Mouse (Mus musculus): ENCODE data around the gene Pigt. TPM values are rescaled to one million over a fixed set of nuclear protein-coding genes. Genes with fewer than 3 reads are reported as not detected.

Pigt gene
- polyA plus RNA-seq, 1 experiment from 2014 or later, result 67.3 TPM

DNA sequence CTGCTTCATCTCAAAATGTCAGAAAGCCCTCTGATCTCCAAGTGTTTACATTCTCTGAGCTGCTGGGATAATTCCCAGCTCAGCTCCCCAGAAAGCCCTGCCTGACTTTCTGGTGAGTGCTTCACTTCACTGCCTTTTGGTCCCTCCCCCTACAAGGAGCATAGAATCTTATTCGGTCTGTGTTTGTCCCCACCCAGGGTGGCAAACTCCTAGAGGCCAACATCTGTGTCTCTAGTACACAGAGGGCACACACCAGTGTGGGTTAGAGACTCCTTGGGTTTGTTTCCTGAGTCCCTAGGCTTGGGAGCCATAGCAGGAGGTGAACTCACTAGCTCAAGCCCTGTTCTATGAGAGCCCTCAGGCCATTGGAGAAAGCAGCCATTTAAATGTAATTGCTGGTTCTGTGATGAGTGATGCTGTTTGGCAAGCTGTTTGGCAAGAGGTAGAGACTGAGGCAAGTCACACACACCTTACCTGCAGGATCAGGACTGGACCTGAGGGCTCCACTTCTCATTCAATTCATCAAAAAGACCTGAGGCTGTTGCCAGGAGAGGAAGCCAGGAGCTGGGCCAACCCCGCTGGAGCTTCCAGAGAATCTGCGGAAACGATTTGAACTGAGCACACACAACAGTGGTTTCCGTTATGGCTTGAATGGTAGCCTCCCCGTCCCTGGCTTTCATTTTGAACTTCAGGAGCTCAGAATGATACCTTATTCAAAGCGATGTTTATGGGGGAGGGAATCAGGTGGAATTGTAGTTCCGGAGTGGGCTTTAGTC lies 43.5 kb downstream of the Pigt start:
- H3K27ac ChIP-seq, result no peak overlapping the region
- 0 out of 2 replicates have a peak, but pooled peaks cover 3% of the 10 kb centered on the region for H3K27me3 ChIP-seq
- H3K36me3 ChIP-seq, result no peaks in the 10 kb centered on the region
- no peak overlapping the region for H3K4me2 ChIP-seq
- no peaks in the 10 kb centered on the region for H3K9me3 ChIP-seq
- no peak for ATAC-seq (ENCODE audit: low FRiP score)
- H3K4me3 ChIP-seq, result no peak overlapping the region
- H3K9ac ChIP-seq, result no peak overlapping the region
- 54% methylated on average over 8 of the region's 8 CpGs for WGBS
- no peaks in the 10 kb centered on the region for H3K4me1 ChIP-seq (replicated peaks)

DNA sequence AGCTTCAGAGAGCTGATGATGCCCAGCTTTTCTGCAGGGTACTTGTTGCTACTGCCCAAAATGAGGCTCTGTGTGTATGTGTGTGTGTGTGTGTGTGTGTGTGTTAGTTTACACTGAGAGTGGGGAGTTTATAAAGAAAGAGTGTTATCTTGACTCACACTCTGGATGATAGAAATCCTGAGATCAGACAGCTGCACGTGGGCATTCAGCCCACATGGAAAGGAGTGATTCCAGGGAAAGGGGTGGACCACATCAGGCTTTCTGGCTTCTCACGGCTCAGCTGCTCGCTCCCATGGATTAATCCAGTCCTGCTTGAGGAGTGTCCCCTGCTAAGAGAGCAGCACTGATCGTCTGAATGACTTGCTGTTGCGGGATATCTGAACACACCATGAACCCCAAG lies 44.8 kb downstream of the Pigt start:
- no peak overlapping the region for H3K9ac ChIP-seq
- H3K27me3 ChIP-seq, result 0 out of 2 replicates have a peak, but pooled peaks cover 3% of the 10 kb centered on the region
- ATAC-seq (ENCODE audit: low FRiP score), result no peak
- no peak overlapping the region for H3K27ac ChIP-seq
- H3K4me2 ChIP-seq, result no peak overlapping the region
- H3K4me3 ChIP-seq, result no peak overlapping the region
- WGBS, result 84% methylated on average over 5 of the region's 5 CpGs
- H3K9me3 ChIP-seq, result no peaks in the 10 kb centered on the region
- H3K4me1 ChIP-seq (replicated peaks), result no peaks in the 10 kb centered on the region
- H3K36me3 ChIP-seq, result no peaks in the 10 kb centered on the region

DNA sequence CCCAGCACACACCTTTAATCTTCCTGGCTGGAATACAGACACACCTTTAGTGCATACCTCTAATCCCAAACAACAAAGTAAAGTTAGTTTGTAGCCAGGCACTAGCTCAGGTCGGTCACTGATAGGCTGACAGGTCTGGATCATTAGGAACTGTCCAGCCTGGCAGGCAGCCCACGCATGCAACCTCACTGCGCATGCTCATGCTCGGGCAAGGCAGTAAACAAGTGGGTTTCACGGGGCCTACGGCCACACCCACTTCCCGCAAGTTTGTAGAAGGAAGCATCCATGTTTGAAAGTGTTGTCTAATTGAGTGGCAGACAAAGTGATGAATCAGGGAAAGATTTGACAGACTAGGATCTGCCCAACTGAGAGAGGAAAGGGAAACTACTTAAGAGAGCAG lies 45.3 kb downstream of the Pigt start:
- H3K36me3 ChIP-seq, result no peaks in the 10 kb centered on the region
- H3K4me2 ChIP-seq, result no peak overlapping the region
- ATAC-seq (ENCODE audit: low FRiP score), result no peak
- 88% methylated on average over 7 of the region's 7 CpGs for WGBS
- no peak overlapping the region for H3K9ac ChIP-seq
- 0 out of 2 replicates have a peak, but pooled peaks cover 3% of the 10 kb centered on the region for H3K27me3 ChIP-seq
- H3K4me1 ChIP-seq (replicated peaks), result no peaks in the 10 kb centered on the region
- H3K27ac ChIP-seq, result no peak overlapping the region
- no peak overlapping the region for H3K4me3 ChIP-seq
- H3K9me3 ChIP-seq, result no peaks in the 10 kb centered on the region

DNA sequence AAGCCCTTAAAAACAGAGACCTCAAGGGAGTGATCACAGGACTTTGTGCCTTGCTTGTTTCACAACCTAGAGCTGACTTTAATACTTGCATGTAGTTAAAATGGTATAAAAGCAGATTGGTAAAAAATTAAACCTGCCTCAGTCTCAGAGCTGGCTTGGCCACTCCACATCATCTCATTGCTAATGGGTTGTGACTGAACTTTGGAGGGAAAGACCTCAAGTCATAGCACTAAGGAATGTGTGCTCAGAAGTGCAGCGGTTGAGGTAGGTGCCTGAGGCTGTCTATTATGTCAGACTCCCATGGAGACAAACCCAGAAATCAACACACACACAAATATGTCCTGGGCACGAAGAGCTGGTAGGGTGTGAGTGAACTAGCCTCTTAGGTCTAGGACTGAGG lies 46.4 kb downstream of the Pigt start:
- H3K4me3 ChIP-seq, result no peak overlapping the region

DNA sequence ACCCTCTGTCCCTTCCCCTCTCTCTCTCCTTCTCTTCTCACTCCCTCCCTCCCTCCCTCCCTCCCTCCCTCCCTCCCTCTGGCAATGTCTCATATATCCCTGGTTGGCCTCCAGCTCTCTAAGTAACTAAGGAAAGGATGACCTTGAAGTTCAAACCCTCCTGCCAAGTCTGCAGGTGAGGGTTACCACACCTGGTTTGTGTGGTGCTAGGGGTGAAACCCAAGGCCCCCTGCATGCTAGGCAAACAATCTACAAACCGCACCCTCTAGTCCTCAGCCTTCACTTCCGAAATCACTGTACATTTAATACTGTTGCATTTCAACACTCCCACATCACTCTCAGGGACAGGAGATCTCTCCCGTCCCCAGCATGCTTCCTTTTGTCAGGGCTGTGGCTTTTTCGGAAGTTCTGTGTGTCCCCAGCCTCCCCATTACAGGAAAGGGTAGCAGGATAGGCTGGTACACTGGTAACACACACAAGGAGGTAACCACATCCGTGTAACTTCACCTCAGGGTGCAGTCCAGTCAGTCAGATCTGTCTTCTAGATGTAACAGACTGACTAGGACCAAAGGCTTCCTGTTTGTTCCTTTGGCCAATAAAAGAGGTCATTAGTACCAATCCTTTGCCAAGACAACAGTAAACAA lies 47.3 kb downstream of the Pigt start:
- no peaks in the 10 kb centered on the region for H3K36me3 ChIP-seq
- H3K27ac ChIP-seq, result no peak overlapping the region
- no peaks in the 10 kb centered on the region for H3K4me1 ChIP-seq (replicated peaks)
- ATAC-seq (ENCODE audit: low FRiP score), result no peak
- no peak overlapping the region for H3K4me2 ChIP-seq
- no peak overlapping the region for H3K4me3 ChIP-seq
- no peaks in the 10 kb centered on the region for H3K9me3 ChIP-seq
- no peak overlapping the region for H3K9ac ChIP-seq
- 49% methylated on average over 5 of the region's 5 CpGs for WGBS
- 0 out of 2 replicates have a peak, but pooled peaks cover 6% of the 10 kb centered on the region for H3K27me3 ChIP-seq

More for the DNA sequence above, 46.4 kb downstream of the Pigt start:
- H3K9me3 ChIP-seq, result no peaks in the 10 kb centered on the region
- no peak overlapping the region for H3K4me2 ChIP-seq
- H3K27ac ChIP-seq, result no peak overlapping the region
- ATAC-seq (ENCODE audit: low FRiP score), result no peak
- 77% methylated on average over 2 of the region's 2 CpGs for WGBS
- no peaks in the 10 kb centered on the region for H3K36me3 ChIP-seq
- 0 out of 2 replicates have a peak, but pooled peaks cover 3% of the 10 kb centered on the region for H3K27me3 ChIP-seq
- no peak overlapping the region for H3K9ac ChIP-seq
- no peaks in the 10 kb centered on the region for H3K4me1 ChIP-seq (replicated peaks)

GRCm38 (mm10) chr2:164549338-164549737 lies 52.0 kb downstream of the Pigt start:
- Histone ChIP-seq H3K4me1 (replicated peaks) (peaks cover 4% of the 10 kb centered on the region; the same call in 1 of the 2 replicates), H3K4me3 (no peak overlapping the region), H3K27ac (no peak overlapping the region), H3K9me3 (no peaks in the 10 kb centered on the region), H3K36me3 (no peaks in the 10 kb centered on the region), H3K4me2 (no peak overlapping the region), H3K27me3 (0 out of 2 replicates have a peak, but pooled peaks cover 16% of the 10 kb centered on the region), H3K9ac (no peak overlapping the region)
- ATAC-seq (ENCODE audit: low FRiP score), result no peak
- WGBS, result 58% methylated on average over 4 of the region's 4 CpGs

DNA sequence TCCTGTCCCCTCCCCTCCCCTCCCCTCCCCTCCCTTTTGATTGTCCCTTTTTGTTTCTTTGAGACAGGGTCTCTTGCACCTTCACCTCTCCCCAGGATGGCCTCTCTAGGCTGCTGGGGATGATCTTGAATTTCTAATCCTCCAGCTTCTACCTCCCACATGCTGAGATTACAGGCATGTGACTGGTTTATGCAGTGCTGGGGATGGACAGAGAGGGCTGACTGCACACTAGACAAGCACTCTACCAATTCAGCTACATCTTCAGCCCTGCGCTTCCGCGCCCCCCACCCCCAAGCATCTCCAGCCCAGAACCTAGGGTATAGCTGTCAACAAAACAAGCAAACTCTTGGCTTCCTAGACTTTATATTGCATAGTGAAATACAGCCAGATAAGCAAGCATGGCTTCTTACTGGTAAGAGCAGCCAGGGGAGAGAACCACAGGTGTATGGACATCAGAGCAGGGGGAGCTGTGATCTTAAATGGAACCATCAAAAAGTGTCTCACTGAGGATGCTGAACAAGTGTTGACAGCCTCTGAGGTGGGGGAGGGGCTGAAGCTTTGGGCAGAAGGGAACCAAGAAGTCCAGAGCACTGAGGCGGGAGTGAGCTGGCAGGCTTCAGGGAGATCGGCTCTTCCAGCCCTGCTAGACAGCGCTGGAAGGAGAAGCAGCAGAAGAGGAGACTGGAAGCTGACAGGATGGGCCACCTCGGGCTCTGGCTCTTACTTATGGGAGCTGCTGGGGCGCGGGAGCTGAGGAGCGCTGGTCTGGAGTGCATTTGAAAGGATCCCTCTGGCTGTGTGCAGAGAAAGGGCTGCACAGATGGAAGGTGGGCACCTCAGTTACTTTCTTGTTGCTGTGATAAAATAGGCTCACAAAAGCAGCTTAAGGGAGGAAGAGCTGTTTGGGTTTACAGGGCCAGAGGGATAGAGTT lies 52.9 kb downstream of the Pigt start:
- 0 out of 2 replicates have a peak overlapping the region, but pooled peaks have one; percentile 46 for H3K9ac ChIP-seq
- no peak for ATAC-seq (ENCODE audit: low FRiP score)
- H3K4me1 ChIP-seq (replicated peaks), result peaks cover 4% of the 10 kb centered on the region; the same call in 1 of the 2 replicates
- H3K4me3 ChIP-seq, result no peak overlapping the region
- peak overlapping the region; percentile 20 for H3K4me2 ChIP-seq
- no peak overlapping the region for H3K27ac ChIP-seq
- H3K36me3 ChIP-seq, result no peaks in the 10 kb centered on the region
- 22% methylated on average over 10 of the region's 10 CpGs for WGBS
- H3K27me3 ChIP-seq, result 0 out of 2 replicates have a peak, but pooled peaks cover 13% of the 10 kb centered on the region
- H3K9me3 ChIP-seq, result no peaks in the 10 kb centered on the region

- Histone ChIP-seq H3K9ac (no peak overlapping the region), H3K4me2 (no peak overlapping the region), H3K27me3 (0 out of 2 replicates have a peak, but pooled peaks cover 13% of the 10 kb centered on the region), H3K36me3 (no peaks in the 10 kb centered on the region), H3K4me1 (replicated peaks) (peaks cover 4% of the 10 kb centered on the region; the same call in 1 of the 2 replicates), H3K9me3 (no peaks in the 10 kb centered on the region), H3K27ac (no peak overlapping the region), H3K4me3 (no peak overlapping the region)
- no peak for ATAC-seq (ENCODE audit: low FRiP score)
- 83% methylated on average over 2 of the region's 2 CpGs for WGBS
Measured at GRCm38 (mm10) chr2:164550895-164551269, 53.6 kb downstream of the Pigt start.

- H3K4me3 ChIP-seq, result no peak overlapping the region
- no peak overlapping the region for H3K9ac ChIP-seq
- peaks cover 4% of the 10 kb centered on the region; the same call in 1 of the 2 replicates for H3K4me1 ChIP-seq (replicated peaks)
- no peak overlapping the region for H3K4me2 ChIP-seq
- WGBS, result 90% methylated on average over 9 of the region's 9 CpGs
- no peak overlapping the region for H3K27ac ChIP-seq
- no peaks in the 10 kb centered on the region for H3K9me3 ChIP-seq
- H3K27me3 ChIP-seq, result 0 out of 2 replicates have a peak, but pooled peaks cover 13% of the 10 kb centered on the region
- H3K36me3 ChIP-seq, result no peaks in the 10 kb centered on the region
- ATAC-seq (ENCODE audit: low FRiP score), result no peak
Measured at GRCm38 (mm10) chr2:164551502-164551901, 54.2 kb downstream of the Pigt start.
